Mouse (Mus musculus): ENCODE results near the gene Tbc1d22a. TPM values are rescaled to one million over a fixed set of nuclear protein-coding genes. Genes with fewer than 3 reads are reported as not detected.

Tbc1d22a gene
- polyA plus RNA-seq, 1 experiment, result 19.5 TPM

GRCm38 (mm10) chr15:86279059-86279974 lies 65.1 kb downstream of the Tbc1d22a start:
- no peaks in the 10 kb centered on the region for H3K36me3 ChIP-seq (ENCODE audit: control insufficient read depth, insufficient read depth, low read length)
- no peaks in the 10 kb centered on the region for H3K4me1 ChIP-seq (ENCODE audit: control insufficient read depth, insufficient read depth, low read length)
- no peaks in the 10 kb centered on the region for H3K27me3 ChIP-seq (ENCODE audit: control insufficient read depth, insufficient read depth, low read length)
- no peak overlapping the region for H3K27ac ChIP-seq (ENCODE audit: control insufficient read depth, insufficient read depth, low read depth, low read length)
- no peak overlapping the region for H3K4me3 ChIP-seq (ENCODE audit: control insufficient read depth, low read depth, low read length)
- no peak for TF ChIP-seq CTCF (IDR thresholded peaks at IDR 0.05; ENCODE audit: control insufficient read depth, insufficient read depth, insufficient replicate concordance, low read depth, low read length)
- no peak for TF ChIP-seq POLR2A (IDR thresholded peaks at IDR 0.05; ENCODE audit: control insufficient read depth, low read depth, low read length)

GRCm38 (mm10) chr15:86280137-86280536 lies 65.9 kb downstream of the Tbc1d22a start:
- TF ChIP-seq CTCF (IDR thresholded peaks at IDR 0.05; ENCODE audit: control insufficient read depth, insufficient read depth, insufficient replicate concordance, low read depth, low read length) (no peak), POLR2A (IDR thresholded peaks at IDR 0.05; ENCODE audit: control insufficient read depth, low read depth, low read length) (no peak)
- Histone ChIP-seq H3K27ac (ENCODE audit: control insufficient read depth, insufficient read depth, low read depth, low read length) (no peak overlapping the region), H3K36me3 (ENCODE audit: control insufficient read depth, insufficient read depth, low read length) (no peaks in the 10 kb centered on the region), H3K27me3 (ENCODE audit: control insufficient read depth, insufficient read depth, low read length) (no peaks in the 10 kb centered on the region), H3K4me1 (ENCODE audit: control insufficient read depth, insufficient read depth, low read length) (no peaks in the 10 kb centered on the region), H3K4me3 (ENCODE audit: control insufficient read depth, low read depth, low read length) (no peak overlapping the region)

GRCm38 (mm10) chr15:86283238-86283637 lies 69.0 kb downstream of the Tbc1d22a start:
- Histone ChIP-seq H3K27ac (ENCODE audit: control insufficient read depth, insufficient read depth, low read depth, low read length) (no peak overlapping the region), H3K36me3 (ENCODE audit: control insufficient read depth, insufficient read depth, low read length) (no peaks in the 10 kb centered on the region), H3K27me3 (ENCODE audit: control insufficient read depth, insufficient read depth, low read length) (no peaks in the 10 kb centered on the region), H3K4me1 (ENCODE audit: control insufficient read depth, insufficient read depth, low read length) (no peaks in the 10 kb centered on the region), H3K4me3 (ENCODE audit: control insufficient read depth, low read depth, low read length) (no peak overlapping the region)
- TF ChIP-seq CTCF (IDR thresholded peaks at IDR 0.05; ENCODE audit: control insufficient read depth, insufficient read depth, insufficient replicate concordance, low read depth, low read length) (no peak), POLR2A (IDR thresholded peaks at IDR 0.05; ENCODE audit: control insufficient read depth, low read depth, low read length) (no peak)

- TF ChIP-seq POLR2A (IDR thresholded peaks at IDR 0.05; ENCODE audit: control insufficient read depth, low read depth, low read length) (no peak), CTCF (IDR thresholded peaks at IDR 0.05; ENCODE audit: control insufficient read depth, insufficient read depth, insufficient replicate concordance, low read depth, low read length) (no peak)
These were observed 71.0 kb downstream of the Tbc1d22a start for GRCm38 (mm10) chr15:86285296-86285695.

GRCm38 (mm10) chr15:86290074-86290473 lies 75.8 kb downstream of the Tbc1d22a start:
- no peak overlapping the region for H3K27ac ChIP-seq (ENCODE audit: control insufficient read depth, insufficient read depth, low read depth, low read length)
- H3K4me1 ChIP-seq (ENCODE audit: control insufficient read depth, insufficient read depth, low read length), result peaks cover 3% of the 10 kb centered on the region
- no peak for TF ChIP-seq CTCF (IDR thresholded peaks at IDR 0.05; ENCODE audit: control insufficient read depth, insufficient read depth, insufficient replicate concordance, low read depth, low read length)
- TF ChIP-seq POLR2A (IDR thresholded peaks at IDR 0.05; ENCODE audit: control insufficient read depth, low read depth, low read length), result no peak
- H3K4me3 ChIP-seq (ENCODE audit: control insufficient read depth, low read depth, low read length), result no peak overlapping the region
- 0 out of 2 replicates have a peak, but pooled peaks cover 1% of the 10 kb centered on the region for H3K36me3 ChIP-seq (ENCODE audit: control insufficient read depth, insufficient read depth, low read length)
- no peaks in the 10 kb centered on the region for H3K27me3 ChIP-seq (ENCODE audit: control insufficient read depth, insufficient read depth, low read length)

More at GRCm38 (mm10) chr15:86285296-86285695, 71.0 kb downstream of the Tbc1d22a start:
- no peaks in the 10 kb centered on the region for H3K36me3 ChIP-seq (ENCODE audit: control insufficient read depth, insufficient read depth, low read length)
- H3K27ac ChIP-seq (ENCODE audit: control insufficient read depth, insufficient read depth, low read depth, low read length), result no peak overlapping the region
- no peaks in the 10 kb centered on the region for H3K27me3 ChIP-seq (ENCODE audit: control insufficient read depth, insufficient read depth, low read length)
- H3K4me3 ChIP-seq (ENCODE audit: control insufficient read depth, low read depth, low read length), result no peak overlapping the region
- no peaks in the 10 kb centered on the region for H3K4me1 ChIP-seq (ENCODE audit: control insufficient read depth, insufficient read depth, low read length)

- Histone ChIP-seq H3K36me3 (ENCODE audit: control insufficient read depth, insufficient read depth, low read length) (0 out of 2 replicates have a peak, but pooled peaks cover 1% of the 10 kb centered on the region), H3K4me3 (ENCODE audit: control insufficient read depth, low read depth, low read length) (no peak overlapping the region), H3K27me3 (ENCODE audit: control insufficient read depth, insufficient read depth, low read length) (no peaks in the 10 kb centered on the region), H3K4me1 (ENCODE audit: control insufficient read depth, insufficient read depth, low read length) (peaks cover 3% of the 10 kb centered on the region), H3K27ac (ENCODE audit: control insufficient read depth, insufficient read depth, low read depth, low read length) (no peak overlapping the region)
- TF ChIP-seq CTCF (IDR thresholded peaks at IDR 0.05; ENCODE audit: control insufficient read depth, insufficient read depth, insufficient replicate concordance, low read depth, low read length) (no peak), POLR2A (IDR thresholded peaks at IDR 0.05; ENCODE audit: control insufficient read depth, low read depth, low read length) (no peak)
These were observed 78.0 kb downstream of the Tbc1d22a start for GRCm38 (mm10) chr15:86292288-86292687.

GRCm38 (mm10) chr15:86294426-86294825 lies 80.2 kb downstream of the Tbc1d22a start:
- TF ChIP-seq POLR2A (IDR thresholded peaks at IDR 0.05; ENCODE audit: control insufficient read depth, low read depth, low read length) (no peak), CTCF (IDR thresholded peaks at IDR 0.05; ENCODE audit: control insufficient read depth, insufficient read depth, insufficient replicate concordance, low read depth, low read length) (no peak)
- Histone ChIP-seq H3K27me3 (ENCODE audit: control insufficient read depth, insufficient read depth, low read length) (no peaks in the 10 kb centered on the region), H3K36me3 (ENCODE audit: control insufficient read depth, insufficient read depth, low read length) (0 out of 2 replicates have a peak, but pooled peaks cover 1% of the 10 kb centered on the region), H3K27ac (ENCODE audit: control insufficient read depth, insufficient read depth, low read depth, low read length) (peak overlapping the region; percentile 9; the same call in 1 of the 2 replicates), H3K4me3 (ENCODE audit: control insufficient read depth, low read depth, low read length) (no peak overlapping the region), H3K4me1 (ENCODE audit: control insufficient read depth, insufficient read depth, low read length) (peaks cover 3% of the 10 kb centered on the region)

Measured in testis, adult 2 months (tissue).